Mouse (Mus musculus) urinary bladder, postnatal 10 days (tissue): Measurements from ENCODE around the gene Olfr1036.
"Not testable (repeated sequence)": the region's sequence is repeated elsewhere in the genome, so short reads cannot be mapped to it uniquely, and the experiment has no call there.

Experiments
- DNase-seq: peaks from one replicate; pipeline ENCODE4 v3.0.0; 2022; ENCODE audit warnings: low spot score

Olfr1036 gene

DNA sequence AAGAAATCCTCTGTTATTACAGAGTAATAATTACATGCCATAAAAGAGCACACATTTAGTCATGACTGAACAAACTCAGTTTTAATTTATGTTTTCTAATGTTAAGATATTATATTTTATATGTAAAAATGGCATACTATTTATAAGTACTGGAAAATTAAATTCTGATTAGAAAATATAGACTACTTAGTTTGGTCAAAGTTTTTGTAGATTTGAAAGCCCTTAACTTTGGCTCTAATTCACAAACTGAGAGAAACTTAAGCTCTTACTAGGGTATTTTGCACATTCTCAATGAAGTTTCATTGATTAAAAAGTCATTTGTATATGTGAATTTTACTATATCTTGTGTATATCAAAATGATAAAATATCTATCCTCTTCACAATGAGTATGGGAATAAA, at the start of gene Olfr1036:
Olfr1036 (plus strand) TSS at position 301 of the 400 bp plus-strand sequence.
- not testable (repeated sequence) for DNase-seq

DNA sequence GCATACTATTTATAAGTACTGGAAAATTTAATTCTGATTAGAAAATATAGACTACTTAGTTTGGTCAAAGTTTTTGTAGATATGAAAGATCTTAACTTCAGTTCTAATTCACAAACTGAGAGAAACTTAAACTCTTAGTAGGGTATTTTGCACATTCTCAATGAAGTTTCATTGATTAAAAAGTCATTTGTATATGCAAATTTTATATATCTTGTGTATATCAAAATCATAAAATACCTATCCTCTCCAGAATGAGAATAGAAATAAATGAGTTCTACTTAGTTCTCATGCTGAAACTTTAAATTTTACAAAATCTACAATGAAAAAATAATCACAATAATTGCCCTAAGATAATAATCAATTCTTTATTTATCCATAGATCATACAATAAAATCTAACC, 28.2 kb upstream of the Olfr1036 start, which contains the start of gene Olfr1034:
Olfr1034 (plus strand) TSS at position 301 of the 400 bp plus-strand sequence.
- no peak for DNase-seq

- not testable (repeated sequence) for DNase-seq
Measured at GRCm38 (mm10) chr2:86050777-86051176, 23.0 kb upstream of the Olfr1036 start.

GRCm38 (mm10) chr2:86063766-86064165, 10.0 kb upstream of the Olfr1036 start:
- not testable (repeated sequence) for DNase-seq

- no peak for DNase-seq
Measured at GRCm38 (mm10) chr2:86070189-86070588, 3.6 kb upstream of the Olfr1036 start.

DNA sequence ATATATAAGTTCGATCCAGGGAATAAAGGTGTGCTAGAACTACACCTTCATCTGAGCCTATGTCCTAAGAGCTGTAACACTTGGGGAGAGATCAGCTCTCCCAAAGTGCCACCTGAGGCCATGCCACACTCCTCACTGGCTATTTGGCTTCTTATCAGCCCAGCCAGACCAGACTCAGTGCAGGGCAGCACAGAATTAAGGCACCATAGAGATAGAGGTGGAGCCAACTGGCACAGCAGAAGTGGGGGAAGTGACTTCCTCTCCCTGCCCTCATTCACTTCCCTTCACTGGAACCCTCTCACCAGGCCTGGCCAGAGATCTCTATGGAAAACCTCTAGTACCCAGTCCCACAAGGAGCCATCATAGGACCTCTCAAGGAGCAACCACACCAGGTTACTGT, 6.7 kb downstream of the Olfr1036 start:
- DNase-seq = not testable (repeated sequence)

DNA sequence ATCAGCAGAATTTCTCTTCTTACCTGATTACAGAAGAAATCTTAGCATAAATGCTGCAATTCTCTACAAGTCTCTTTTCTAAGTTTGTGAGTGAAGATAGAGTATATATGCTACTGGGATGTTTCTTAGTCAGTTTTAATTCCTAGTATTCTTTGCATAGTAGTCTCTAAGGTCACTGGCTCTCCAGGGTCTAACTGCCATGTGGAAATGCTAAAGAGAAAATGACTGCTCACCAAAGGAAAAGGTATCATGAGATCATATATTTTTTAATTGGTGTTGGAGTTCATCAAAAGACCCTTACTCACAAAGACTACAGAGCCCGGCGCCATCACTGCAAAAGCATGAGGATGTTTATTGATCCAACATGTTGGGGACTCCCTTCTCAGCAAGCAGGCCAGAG, 13.5 kb downstream of the Olfr1036 start, which contains the start of gene Olfr1037:
Olfr1037 (minus strand) TSS at position 101 of the 400 bp plus-strand sequence.
- no peak for DNase-seq
